Mouse (Mus musculus) limb, embryonic 14.5 days (tissue): ENCODE data around the gene Cd300lg. TPM values are rescaled to one million over a fixed set of nuclear protein-coding genes. Genes with fewer than 3 reads are reported as not detected.

Source experiments
- ATAC-seq: fragments of 200-750 bp; cut with Nextera tagmentation; 2 replicates; pipeline ENCODE4 v1.8.0; 2017; ENCODE audit warnings: low read depth, moderate number of reproducible peaks, moderate TSS enrichment; ENCODE audit not compliant: low FRiP score
- DNase-seq: peaks from one replicate; pipeline ENCODE4 v3.0.0-alpha.2; 2015; ENCODE audit warnings: low spot score
- H3K27ac ChIP-seq: fragments of 300-500 bp; sonication (generic); replicated peaks from 2 replicates; pipeline ENCODE4 v1.5.1; 2014; ENCODE audit warnings: low read depth, mild to moderate bottlenecking, low read length, moderate library complexity, mixed read lengths
- H3K27me3 ChIP-seq: fragments of 300-500 bp; sonication (generic); 2 replicates; pipeline ENCODE4 v1.6.1; 2014; ENCODE audit warnings: low read length, mixed read lengths; ENCODE audit not compliant: control insufficient read depth, insufficient read depth
- H3K36me3 ChIP-seq: fragments of 300-500 bp; sonication (generic); 2 replicates; pipeline ENCODE4 v1.6.1; 2014; ENCODE audit warnings: mild to moderate bottlenecking, low read length, moderate library complexity, mixed read lengths; ENCODE audit not compliant: control insufficient read depth, insufficient read depth
- H3K4me1 ChIP-seq: fragments of 300-500 bp; sonication (generic); 2 replicates; pipeline ENCODE4 v1.6.1; 2014; ENCODE audit warnings: antibody characterized with exemption, low read length, mixed read lengths; ENCODE audit not compliant: control insufficient read depth, insufficient read depth
- H3K4me2 ChIP-seq: fragments of 300-500 bp; sonication (generic); replicated peaks from 2 replicates; pipeline ENCODE4 v1.6.1; 2014; ENCODE audit warnings: low read depth, mild to moderate bottlenecking, low read length, moderate library complexity; ENCODE audit not compliant: severe bottlenecking
- H3K4me3 ChIP-seq: fragments of 300-500 bp; sonication (generic); replicated peaks from 2 replicates; pipeline ENCODE4 v1.5.1; 2014; ENCODE audit warnings: low read length
- H3K9ac ChIP-seq: fragments of 300-500 bp; sonication (generic); 2 replicates; pipeline ENCODE4 v1.6.1; 2014; ENCODE audit warnings: mild to moderate bottlenecking, low read depth, low read length, moderate library complexity; ENCODE audit not compliant: severe bottlenecking
- H3K9me3 ChIP-seq: fragments of 300-500 bp; sonication (generic); 2 replicates; pipeline ENCODE4 v1.6.1; 2016; ENCODE audit warnings: low read length; ENCODE audit not compliant: control insufficient read depth
- POLR2A ChIP-seq: fragments of 200-500 bp; IDR thresholded peaks from 2 replicates; pipeline ENCODE4 v1.8.0; 2012; ENCODE audit warnings: inconsistent platforms, mild to moderate bottlenecking, moderate library complexity, borderline replicate concordance; ENCODE audit not compliant: insufficient read depth, insufficient read length; ENCODE audit errors: extremely low read depth
- WGBS: fragments of 180-500 bp; shearing (Covaris S2); extraction: QIAGEN DNeasy Blood & Tissue Kit; methylation state at CpG from one replicate; pipeline ENCODE4 v1.1.7; 2014; 5-methylcytosine and 5-hydroxymethylcytosine counted together
- polyA plus RNA-seq, 2 experiments: library from polyadenylated mRNA; depleted of rRNA in 1 of 2; stranded (reverse) in 1 of 2; unstranded in 1 of 2; fragments of >200 nt; fragmentation: Nextera tagmentation in 1 of 2; extraction: Ambion mirVana in 1 of 2; gene quantifications; 2 replicates each; pipeline versions ENCODE4 v1.2.1 to v1.2.3; 2012 to 2014

The Cd300lg gene
- polyA plus RNA-seq, 2 experiments: 0.81 to 1.0 TPM

- no peak for DNase-seq
- Histone ChIP-seq H3K4me2 (no peak overlapping the region), H3K4me1 (no peaks in the 10 kb centered on the region), H3K36me3 (no peaks in the 10 kb centered on the region), H3K27ac (no peak overlapping the region), H3K27me3 (no peaks in the 10 kb centered on the region), H3K9me3 (0 out of 2 replicates have a peak, but pooled peaks cover 9% of the 10 kb centered on the region), H3K4me3 (no peak overlapping the region), H3K9ac (no peak overlapping the region)
- TF ChIP-seq POLR2A: no peak
- 83% methylated on average over 9 of the region's 9 CpGs for WGBS
- ATAC-seq: no peak
Measured at GRCm38 (mm10) chr11:102046607-102047006, 5.3 kb downstream of the Cd300lg start.

GRCm38 (mm10) chr11:102049875-102050482, 8.7 kb downstream of the Cd300lg start:
- ATAC-seq: no peak
- no peak for TF ChIP-seq POLR2A
- no peaks in the 10 kb centered on the region for H3K36me3 ChIP-seq
- WGBS: 59% methylated on average over 14 of the region's 14 CpGs
- 0 out of 2 replicates have a peak, but pooled peaks cover 9% of the 10 kb centered on the region for H3K9me3 ChIP-seq
- no peak overlapping the region for H3K4me2 ChIP-seq
- H3K27ac ChIP-seq: no peak overlapping the region
- no peak overlapping the region for H3K4me3 ChIP-seq
- no peak for DNase-seq
- H3K27me3 ChIP-seq: no peaks in the 10 kb centered on the region
- no peaks in the 10 kb centered on the region for H3K4me1 ChIP-seq
- H3K9ac ChIP-seq: no peak overlapping the region

- 73% methylated on average over 4 of the region's 4 CpGs for WGBS
- no peaks in the 10 kb centered on the region for H3K9me3 ChIP-seq
- H3K27me3 ChIP-seq: no peaks in the 10 kb centered on the region
- H3K4me3 ChIP-seq: no peak overlapping the region
- no peak overlapping the region for H3K4me2 ChIP-seq
- H3K36me3 ChIP-seq: no peaks in the 10 kb centered on the region
- TF ChIP-seq POLR2A: no peak
- ATAC-seq (no peak), DNase-seq (no peak)
- H3K4me1 ChIP-seq: no peaks in the 10 kb centered on the region
- no peak overlapping the region for H3K27ac ChIP-seq
- no peak overlapping the region for H3K9ac ChIP-seq
Measured at GRCm38 (mm10) chr11:102051541-102051940, 10.2 kb downstream of the Cd300lg start.

GRCm38 (mm10) chr11:102051954-102052353, 10.6 kb downstream of the Cd300lg start:
- Histone ChIP-seq H3K27ac (no peak overlapping the region), H3K9ac (no peak overlapping the region), H3K36me3 (no peaks in the 10 kb centered on the region), H3K4me1 (no peaks in the 10 kb centered on the region), H3K4me3 (no peak overlapping the region), H3K4me2 (no peak overlapping the region), H3K27me3 (no peaks in the 10 kb centered on the region), H3K9me3 (no peaks in the 10 kb centered on the region)
- no peak for ATAC-seq
- TF ChIP-seq POLR2A: no peak
- DNase-seq: no peak
- 62% methylated on average over 4 of the region's 4 CpGs for WGBS

GRCm38 (mm10) chr11:102052697-102053096, 11.4 kb downstream of the Cd300lg start:
- H3K4me3 ChIP-seq: no peak overlapping the region
- DNase-seq (no peak), ATAC-seq (no peak)
- no peaks in the 10 kb centered on the region for H3K9me3 ChIP-seq
- no peaks in the 10 kb centered on the region; the same call in 1 of the 2 replicates for H3K36me3 ChIP-seq
- H3K4me1 ChIP-seq: no peaks in the 10 kb centered on the region
- 78% methylated on average over 12 of the region's 12 CpGs for WGBS
- TF ChIP-seq POLR2A: no peak
- no peak overlapping the region for H3K4me2 ChIP-seq
- no peak overlapping the region for H3K9ac ChIP-seq
- H3K27me3 ChIP-seq: no peaks in the 10 kb centered on the region
- no peak overlapping the region for H3K27ac ChIP-seq

- H3K27ac ChIP-seq: no peak overlapping the region
Measured at GRCm38 (mm10) chr11:102053183-102053582, 11.9 kb downstream of the Cd300lg start.

More at GRCm38 (mm10) chr11:102053183-102053582, 11.9 kb downstream of the Cd300lg start:
- ATAC-seq (no peak), DNase-seq (no peak)
- Histone ChIP-seq H3K36me3 (no peaks in the 10 kb centered on the region; the same call in 1 of the 2 replicates), H3K9ac (no peak overlapping the region), H3K4me3 (no peak overlapping the region), H3K9me3 (no peaks in the 10 kb centered on the region), H3K27me3 (no peaks in the 10 kb centered on the region), H3K4me1 (no peaks in the 10 kb centered on the region), H3K4me2 (no peak overlapping the region)
- 63% methylated on average over 7 of the region's 7 CpGs for WGBS
- TF ChIP-seq POLR2A: no peak
